Mouse (Mus musculus) lung, embryonic 14.5 days (tissue): ENCODE data around the gene Aff4. TPM values are rescaled to one million over a fixed set of nuclear protein-coding genes. Genes with fewer than 3 reads are reported as not detected.
"Not testable (repeated sequence)": the region's sequence is repeated elsewhere in the genome, so short reads cannot be mapped to it uniquely, and the experiment has no call there.

Source experiments
- ATAC-seq: fragments of 200-750 bp; cut with Nextera tagmentation; 2 replicates; pipeline ENCODE4 v1.8.0; 2017; ENCODE audit warnings: mild to moderate bottlenecking, moderate TSS enrichment, moderate library complexity; ENCODE audit not compliant: insufficient read depth
- DNase-seq: peaks from one replicate; pipeline ENCODE4 v3.0.0-alpha.2; 2015
- H3K27ac ChIP-seq: fragments of 300-500 bp; sonication (generic); 2 replicates; pipeline ENCODE4 v1.5.1; 2014; ENCODE audit warnings: low read depth, mild to moderate bottlenecking, moderate library complexity
- H3K27me3 ChIP-seq: fragments of 300-500 bp; sonication (generic); 2 replicates; pipeline ENCODE4 v1.6.1; 2014; ENCODE audit warnings: low read length, control low read depth; ENCODE audit not compliant: insufficient read depth
- H3K36me3 ChIP-seq: fragments of 300-500 bp; sonication (generic); 2 replicates; pipeline ENCODE4 v1.6.1; 2014; ENCODE audit warnings: control low read depth; ENCODE audit not compliant: insufficient read depth
- H3K4me1 ChIP-seq: fragments of 300-500 bp; sonication (generic); 2 replicates; pipeline ENCODE4 v1.6.1; 2014; ENCODE audit warnings: antibody characterized with exemption, control low read depth; ENCODE audit not compliant: insufficient read depth
- H3K4me2 ChIP-seq: fragments of 300-500 bp; sonication (generic); 2 replicates; pipeline ENCODE4 v1.6.1; 2014; ENCODE audit warnings: mild to moderate bottlenecking
- H3K4me3 ChIP-seq: fragments of 300-500 bp; sonication (generic); 2 replicates; pipeline ENCODE4 v1.5.1; 2014; ENCODE audit warnings: low read depth, low read length
- H3K9ac ChIP-seq: fragments of 300-500 bp; sonication (generic); 2 replicates; pipeline ENCODE4 v1.6.1; 2014
- H3K9me3 ChIP-seq: fragments of 300-500 bp; sonication (generic); 2 replicates; pipeline ENCODE4 v1.6.1; 2016; ENCODE audit warnings: low read depth, low read length, control low read depth
- CTCF ChIP-seq: IDR thresholded peaks from 2 replicates; pipeline ENCODE4 v1.5.1; 2016; ENCODE audit warnings: antibody characterized with exemption, low read depth
- WGBS: fragments of 180-500 bp; shearing (Covaris S2); extraction: QIAGEN DNeasy Blood & Tissue Kit; methylation state at CpG from one replicate; pipeline ENCODE4 v1.1.7; 2014; 5-methylcytosine and 5-hydroxymethylcytosine counted together
- polyA plus RNA-seq: library from polyadenylated mRNA; unstranded; fragments of >200 nt; fragmentation: Nextera tagmentation; extraction: Ambion mirVana; gene quantifications from 2 replicates; pipeline ENCODE4 v1.2.1, GENCODE M21; 2014

Gene Aff4
- polyA plus RNA-seq, 1 experiment from 2014 or later: 56.5 TPM

- WGBS: 52% methylated on average over 8 of the region's 8 CpGs
- H3K9ac ChIP-seq: no peak overlapping the region
- DNase-seq: no peak
- H3K27ac ChIP-seq: no peak overlapping the region
- no peaks in the 10 kb centered on the region for H3K9me3 ChIP-seq
- no peaks in the 10 kb centered on the region for H3K4me1 ChIP-seq
- ATAC-seq: no peak
- no peak for TF ChIP-seq CTCF
- H3K4me3 ChIP-seq: no peak overlapping the region
- peaks cover 6% of the 10 kb centered on the region; the same call in 1 of the 2 replicates for H3K36me3 ChIP-seq
- H3K27me3 ChIP-seq: no peaks in the 10 kb centered on the region
- no peak overlapping the region for H3K4me2 ChIP-seq
These were observed 12.9 kb upstream of the Aff4 start for GRCm38 (mm10) chr11:53337684-53338083.

- H3K27ac ChIP-seq, ATAC-seq, H3K4me3 ChIP-seq, H3K9ac ChIP-seq, H3K27me3 ChIP-seq, H3K4me1 ChIP-seq, H3K36me3 ChIP-seq, H3K4me2 ChIP-seq, H3K9me3 ChIP-seq, DNase-seq: not testable (repeated sequence)
- WGBS: 75% methylated on average over 10 of the region's 10 CpGs
These were observed 9.6 kb upstream of the Aff4 start for GRCm38 (mm10) chr11:53341019-53341418.

- no peak overlapping the region for H3K27ac ChIP-seq
- no peak for DNase-seq
- no peak overlapping the region for H3K4me3 ChIP-seq
- no peaks in the 10 kb centered on the region for H3K9me3 ChIP-seq
- ATAC-seq: no peak
- no peak overlapping the region for H3K4me2 ChIP-seq
- no peaks in the 10 kb centered on the region for H3K27me3 ChIP-seq
- no peak for TF ChIP-seq CTCF
- H3K36me3 ChIP-seq: no peaks in the 10 kb centered on the region
- WGBS: 55% methylated on average over 5 of the region's 5 CpGs
- H3K4me1 ChIP-seq: no peaks in the 10 kb centered on the region
- no peak overlapping the region for H3K9ac ChIP-seq
These were observed 7.9 kb upstream of the Aff4 start for GRCm38 (mm10) chr11:53342711-53343110.

GRCm38 (mm10) chr11:53345328-53345727 is 5.3 kb upstream of the Aff4 start:
- Histone ChIP-seq H3K4me1 (no peaks in the 10 kb centered on the region), H3K9ac (no peak overlapping the region), H3K27me3 (no peaks in the 10 kb centered on the region), H3K4me3 (no peak overlapping the region), H3K27ac (no peak overlapping the region), H3K9me3 (no peaks in the 10 kb centered on the region), H3K36me3 (no peaks in the 10 kb centered on the region), H3K4me2 (no peak overlapping the region)
- no peak for TF ChIP-seq CTCF
- WGBS: 9% methylated on average over 5 of the region's 5 CpGs
- DNase-seq (no peak), ATAC-seq (no peak)

GRCm38 (mm10) chr11:53345738-53346137 is 4.9 kb upstream of the Aff4 start:
- H3K4me3 ChIP-seq: no peak overlapping the region
- no peaks in the 10 kb centered on the region for H3K4me1 ChIP-seq
- H3K4me2 ChIP-seq: no peak overlapping the region
- no peak overlapping the region for H3K27ac ChIP-seq
- H3K9me3 ChIP-seq: no peaks in the 10 kb centered on the region
- H3K27me3 ChIP-seq: no peaks in the 10 kb centered on the region
- no peak for TF ChIP-seq CTCF
- DNase-seq (peak; percentile 19), ATAC-seq (no peak)
- H3K36me3 ChIP-seq: no peaks in the 10 kb centered on the region
- WGBS: 13% methylated on average over 2 of the region's 2 CpGs
- H3K9ac ChIP-seq: no peak overlapping the region

GRCm38 (mm10) chr11:53351224-53351942 is 750 bp downstream of the Aff4 start:
- H3K4me3 ChIP-seq: peak overlapping the region; percentile 96
- H3K27ac ChIP-seq: peak overlapping the region; percentile 98
- H3K9ac ChIP-seq: peak overlapping the region; percentile 97
- no peaks in the 10 kb centered on the region for H3K9me3 ChIP-seq
- TF ChIP-seq CTCF: no peak
- WGBS: under 1% methylated on average over 35 of the region's 35 CpGs
- peak overlapping the region; percentile 84 for H3K4me2 ChIP-seq
- H3K36me3 ChIP-seq: peaks cover 9% of the 10 kb centered on the region; the same call in 1 of the 2 replicates
- DNase-seq (peak; percentile 68), ATAC-seq (no peak; the same call in 1 of the 2 replicates)
- no peaks in the 10 kb centered on the region for H3K27me3 ChIP-seq
- peaks cover 9% of the 10 kb centered on the region; the same call in 1 of the 2 replicates for H3K4me1 ChIP-seq

- DNase-seq (peak; percentile 56), ATAC-seq (no peak)
- Histone ChIP-seq H3K9me3 (no peaks in the 10 kb centered on the region), H3K4me3 (peak overlapping the region; percentile 96), H3K4me2 (peak overlapping the region; percentile 84), H3K36me3 (peaks cover 9% of the 10 kb centered on the region; the same call in 1 of the 2 replicates), H3K9ac (peak overlapping the region; percentile 97), H3K27ac (peak overlapping the region; percentile 98), H3K4me1 (peaks cover 9% of the 10 kb centered on the region; the same call in 1 of the 2 replicates), H3K27me3 (no peaks in the 10 kb centered on the region)
- no peak for TF ChIP-seq CTCF
- 2% methylated on average over 14 of the region's 14 CpGs for WGBS
These were observed 1.4 kb downstream of the Aff4 start for GRCm38 (mm10) chr11:53351943-53352590.
